Mouse (Mus musculus): Measurements from ENCODE around the gene Spaca6. TPM values are rescaled to one million over a fixed set of nuclear protein-coding genes. Genes with fewer than 3 reads are reported as not detected.

Spaca6 gene
- polyA plus RNA-seq, 1 experiment, result 21.3 TPM

DNA sequence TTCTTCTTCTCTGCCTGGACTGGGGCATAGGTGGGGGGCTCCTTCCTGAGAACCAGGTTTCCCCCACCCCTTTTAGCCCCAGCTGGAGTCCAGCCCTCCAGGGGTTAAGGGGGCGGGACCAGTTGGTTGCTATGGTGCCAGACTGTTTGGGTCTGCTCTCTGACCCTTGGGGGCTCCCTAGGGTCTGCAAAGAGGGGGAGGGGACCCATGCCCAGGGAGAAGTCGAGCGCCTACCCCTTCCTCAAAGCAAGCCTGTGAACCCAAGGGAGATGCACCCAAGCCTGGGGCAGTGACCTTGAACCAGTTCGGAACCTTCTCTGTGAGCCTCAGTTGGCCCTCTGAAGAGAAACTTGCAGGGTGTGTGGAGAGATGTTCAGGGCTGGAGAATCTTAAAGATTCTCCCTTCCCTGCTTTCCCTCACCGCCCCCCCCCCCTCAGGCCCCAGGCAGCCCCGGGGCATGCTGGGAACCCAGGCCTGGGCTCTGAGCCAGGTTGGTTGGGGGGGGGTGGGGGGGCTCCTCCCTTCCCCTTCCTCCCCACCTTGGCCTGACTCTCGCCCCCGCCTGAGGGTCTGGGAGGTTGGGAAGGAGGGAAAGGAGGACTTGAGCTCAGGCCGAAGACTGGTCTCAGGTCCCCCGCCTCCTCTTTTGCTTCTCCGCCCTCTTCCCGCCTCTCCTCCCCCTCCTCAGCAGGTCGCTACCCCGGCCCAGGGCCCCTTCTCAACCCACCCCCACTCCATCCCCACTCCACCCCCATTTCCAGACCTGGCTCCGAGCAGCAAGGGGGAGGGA, 1.4 kb downstream of the Spaca6 start:
- Histone ChIP-seq H3K27ac (ENCODE audit: control insufficient read depth, insufficient read depth, low read depth, low read length, poor library complexity) (no peak overlapping the region), H3K4me3 (replicated peaks; ENCODE audit: control insufficient read depth, low read depth, low read length) (no peak overlapping the region), H3K4me1 (ENCODE audit: control insufficient read depth, insufficient read depth, low read length) (no peaks in the 10 kb centered on the region)
- WGBS, result 4% methylated on average over 12 of the region's 15 CpGs
- TF ChIP-seq CTCF (IDR thresholded peaks at IDR 0.05; ENCODE audit: control insufficient read depth, insufficient read depth, low read length) (no peak), POLR2A (IDR thresholded peaks at IDR 0.05; ENCODE audit: borderline replicate concordance, control insufficient read depth, low read depth, low read length) (no peak)

DNA sequence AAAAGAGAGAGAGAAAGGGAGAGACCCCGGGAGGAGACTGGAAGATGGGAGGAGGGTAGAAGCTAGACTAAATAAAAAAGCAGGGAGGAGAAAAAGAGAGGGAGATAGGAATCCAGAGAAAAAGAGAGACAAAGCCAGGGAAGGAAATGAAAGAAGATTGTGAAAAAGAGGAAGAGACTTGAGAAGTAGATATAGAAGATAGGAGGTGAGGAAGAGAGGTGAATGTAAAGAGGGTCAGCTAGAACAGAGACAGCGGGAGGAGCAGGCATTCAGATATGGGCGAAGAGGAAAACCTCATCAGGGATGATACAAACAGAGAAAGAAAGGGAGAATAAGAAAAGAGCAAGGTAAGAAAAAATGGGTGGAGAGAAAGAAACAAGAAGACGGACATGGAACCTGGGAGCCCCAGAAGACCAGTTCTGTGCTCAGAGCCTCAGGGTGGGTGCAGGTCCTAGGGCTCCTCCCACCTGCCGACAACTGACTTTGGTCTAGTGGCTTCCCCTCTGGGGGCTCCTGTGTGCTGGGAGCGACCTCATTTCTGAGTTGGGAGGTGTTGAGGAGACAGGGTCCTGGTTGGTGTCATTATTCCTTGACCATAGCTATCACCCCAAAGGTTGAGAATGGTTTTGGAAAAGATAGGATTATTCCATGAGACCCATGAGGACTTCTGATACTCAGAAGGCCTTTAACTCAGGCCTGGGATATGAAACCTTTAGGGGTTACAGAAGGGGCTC, 2.3 kb downstream of the Spaca6 start:
- H3K4me1 ChIP-seq (ENCODE audit: control insufficient read depth, insufficient read depth, low read length), result no peaks in the 10 kb centered on the region
- WGBS, result 40% methylated on average over 6 of the region's 6 CpGs
- H3K27ac ChIP-seq (ENCODE audit: control insufficient read depth, insufficient read depth, low read depth, low read length, poor library complexity), result no peak overlapping the region
- TF ChIP-seq POLR2A (IDR thresholded peaks at IDR 0.05; ENCODE audit: borderline replicate concordance, control insufficient read depth, low read depth, low read length) (no peak), CTCF (IDR thresholded peaks at IDR 0.05; ENCODE audit: control insufficient read depth, insufficient read depth, low read length) (no peak)
- H3K4me3 ChIP-seq (replicated peaks; ENCODE audit: control insufficient read depth, low read depth, low read length), result no peak overlapping the region

DNA sequence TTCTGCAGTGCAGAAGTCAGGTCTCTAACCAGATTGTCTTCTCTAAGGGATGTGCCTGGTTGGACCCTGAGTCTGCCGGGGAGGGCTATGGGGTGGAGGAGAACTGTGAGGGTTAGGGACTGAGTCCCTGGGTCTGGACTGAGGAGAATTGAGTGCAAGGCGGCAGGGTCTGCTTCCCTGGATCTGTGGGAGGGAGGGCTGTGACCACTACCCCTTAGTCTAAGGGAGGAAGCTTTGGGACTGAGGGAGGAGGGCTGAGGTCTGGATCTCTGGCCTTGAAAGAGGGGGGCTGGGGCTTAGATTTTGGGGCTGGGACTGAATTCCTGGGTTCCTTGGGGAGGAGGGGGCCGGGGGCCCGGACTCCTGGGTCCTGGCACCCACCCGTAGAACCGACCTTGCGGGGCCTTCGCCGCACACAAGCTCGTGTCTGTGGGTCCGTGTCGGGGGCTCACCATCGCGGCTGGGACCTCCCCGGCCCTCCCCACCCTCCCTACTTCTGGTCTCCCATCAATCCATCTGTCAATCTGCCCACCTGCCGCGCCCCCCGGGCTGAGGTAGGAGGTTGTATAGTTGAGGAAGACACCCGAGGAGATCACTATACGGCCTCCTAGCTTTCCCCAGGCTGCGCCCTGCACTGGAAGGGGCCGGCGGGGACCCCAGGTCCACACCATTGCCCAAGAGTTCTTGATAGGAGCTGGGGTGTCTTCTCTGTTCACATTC, 3.0 kb downstream of the Spaca6 start:
- Histone ChIP-seq H3K4me1 (ENCODE audit: control insufficient read depth, insufficient read depth, low read length) (no peaks in the 10 kb centered on the region), H3K27ac (ENCODE audit: control insufficient read depth, insufficient read depth, low read depth, low read length, poor library complexity) (no peak overlapping the region), H3K4me3 (replicated peaks; ENCODE audit: control insufficient read depth, low read depth, low read length) (no peak overlapping the region)
- TF ChIP-seq CTCF (IDR thresholded peaks at IDR 0.05; ENCODE audit: control insufficient read depth, insufficient read depth, low read length) (no peak), POLR2A (IDR thresholded peaks at IDR 0.05; ENCODE audit: borderline replicate concordance, control insufficient read depth, low read depth, low read length) (no peak)
- WGBS, result 84% methylated on average over 23 of the region's 23 CpGs

DNA sequence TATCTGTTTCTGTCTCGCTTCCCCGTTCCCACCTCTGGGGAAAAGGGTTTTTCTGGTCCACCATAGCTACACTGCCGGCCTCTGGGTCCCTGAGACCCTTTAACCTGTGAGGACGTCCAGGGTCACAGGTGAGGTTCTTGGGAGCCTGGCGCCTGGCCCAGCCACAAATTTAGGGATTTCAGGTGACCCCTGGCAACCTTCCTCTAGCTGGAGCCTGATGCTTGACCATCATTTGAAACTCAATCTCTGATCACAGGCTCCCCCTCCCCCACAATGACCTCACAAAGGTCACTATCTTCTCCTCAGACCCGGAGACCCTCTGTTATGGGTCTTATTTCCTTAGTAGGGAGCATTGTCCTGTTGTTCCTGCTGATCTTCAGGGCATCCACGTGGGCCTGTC, 3.8 kb downstream of the Spaca6 start:
- Histone ChIP-seq H3K27ac (ENCODE audit: control insufficient read depth, insufficient read depth, low read depth, low read length, poor library complexity) (no peak overlapping the region), H3K4me1 (ENCODE audit: control insufficient read depth, insufficient read depth, low read length) (no peaks in the 10 kb centered on the region), H3K4me3 (replicated peaks; ENCODE audit: control insufficient read depth, low read depth, low read length) (no peak overlapping the region)
- WGBS, result 60% methylated on average over 7 of the region's 7 CpGs
- TF ChIP-seq CTCF (IDR thresholded peaks at IDR 0.05; ENCODE audit: control insufficient read depth, insufficient read depth, low read length) (no peak), POLR2A (IDR thresholded peaks at IDR 0.05; ENCODE audit: borderline replicate concordance, control insufficient read depth, low read depth, low read length) (no peak)

DNA sequence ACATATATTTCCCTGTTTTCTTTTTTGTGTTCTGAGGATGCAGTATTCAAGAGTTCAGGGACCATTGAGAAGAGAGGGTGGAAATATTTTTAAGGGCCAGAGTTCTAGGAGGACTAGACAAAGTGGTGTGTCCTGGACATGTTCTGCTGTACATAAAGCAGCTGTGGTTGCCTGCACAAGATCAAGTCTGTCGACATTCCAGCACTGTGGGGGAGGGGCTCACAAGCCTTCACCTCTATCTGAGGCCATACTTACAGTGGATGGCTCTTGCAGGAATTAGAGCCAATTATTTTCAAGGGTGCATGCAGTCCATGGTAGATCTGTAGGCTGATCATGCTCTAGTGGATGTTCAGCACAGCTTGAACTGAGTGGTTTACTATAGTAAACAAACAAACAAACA, 7.9 kb downstream of the Spaca6 start:
- Histone ChIP-seq H3K4me1 (ENCODE audit: control insufficient read depth, insufficient read depth, low read length) (no peaks in the 10 kb centered on the region), H3K27ac (ENCODE audit: control insufficient read depth, insufficient read depth, low read depth, low read length, poor library complexity) (no peak overlapping the region), H3K4me3 (replicated peaks; ENCODE audit: control insufficient read depth, low read depth, low read length) (no peak overlapping the region)
- no peak for TF ChIP-seq CTCF (IDR thresholded peaks at IDR 0.05; ENCODE audit: control insufficient read depth, insufficient read depth, low read length)
- WGBS, result 11% methylated on average over 1 of the region's 1 CpGs

DNA sequence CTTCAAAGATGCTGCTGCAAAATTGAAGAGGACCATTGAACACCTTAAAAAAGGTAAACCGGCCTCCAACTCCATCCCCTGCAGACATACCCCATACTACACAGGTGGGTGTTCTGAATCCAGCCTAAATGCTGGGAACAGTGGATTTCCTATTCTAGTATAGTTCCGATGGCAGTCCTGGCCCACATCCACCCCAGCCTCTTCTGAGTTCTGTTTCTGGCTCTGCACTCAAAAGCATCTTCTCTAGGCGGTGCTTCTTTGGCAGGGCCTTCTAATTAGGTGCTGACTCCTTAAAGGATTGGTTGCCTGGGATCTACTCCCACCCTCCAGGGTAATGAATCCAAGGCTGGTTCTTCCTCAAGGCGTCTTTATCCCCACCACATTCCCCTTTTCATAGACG, 9.1 kb downstream of the Spaca6 start:
- 81% methylated on average over 5 of the region's 5 CpGs for WGBS
- no peak overlapping the region for H3K27ac ChIP-seq (ENCODE audit: control insufficient read depth, insufficient read depth, low read depth, low read length, poor library complexity)
- TF ChIP-seq POLR2A (IDR thresholded peaks at IDR 0.05; ENCODE audit: borderline replicate concordance, control insufficient read depth, low read depth, low read length) (no peak), CTCF (IDR thresholded peaks at IDR 0.05; ENCODE audit: control insufficient read depth, insufficient read depth, low read length) (no peak)
- H3K4me1 ChIP-seq (ENCODE audit: control insufficient read depth, insufficient read depth, low read length), result no peaks in the 10 kb centered on the region
- H3K4me3 ChIP-seq (replicated peaks; ENCODE audit: control insufficient read depth, low read depth, low read length), result no peak overlapping the region

DNA sequence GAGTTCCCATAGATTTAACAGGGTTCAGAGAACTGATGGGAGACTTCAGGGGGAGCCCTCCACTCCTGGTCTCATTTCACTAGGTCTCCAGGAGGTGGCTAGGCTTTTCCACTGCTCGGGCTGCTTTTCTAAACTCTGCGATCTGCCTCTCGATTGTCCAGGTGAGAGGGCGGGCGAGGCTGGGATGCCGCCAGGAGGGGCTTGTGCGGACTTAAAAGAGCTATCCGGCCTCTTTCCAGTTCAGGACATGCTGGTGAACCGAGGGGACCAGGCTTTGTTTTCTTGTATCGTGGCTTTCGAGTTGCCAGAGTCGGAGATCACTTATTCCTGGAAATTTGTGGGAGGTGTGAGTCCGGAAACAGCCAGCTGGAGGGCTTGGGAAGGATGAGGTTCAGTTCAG, 10.5 kb downstream of the Spaca6 start:
- no peaks in the 10 kb centered on the region for H3K4me1 ChIP-seq (ENCODE audit: control insufficient read depth, insufficient read depth, low read length)
- H3K4me3 ChIP-seq (replicated peaks; ENCODE audit: control insufficient read depth, low read depth, low read length), result no peak overlapping the region
- 38% methylated on average over 13 of the region's 13 CpGs for WGBS
- no peak for TF ChIP-seq CTCF (IDR thresholded peaks at IDR 0.05; ENCODE audit: control insufficient read depth, insufficient read depth, low read length)
- no peak for TF ChIP-seq POLR2A (IDR thresholded peaks at IDR 0.05; ENCODE audit: borderline replicate concordance, control insufficient read depth, low read depth, low read length)
- no peak overlapping the region for H3K27ac ChIP-seq (ENCODE audit: control insufficient read depth, insufficient read depth, low read depth, low read length, poor library complexity)

All from bone marrow, adult 2 months (tissue).